Mouse (Mus musculus) hindbrain, embryonic 12.5 days (tissue): Measurements from ENCODE around the gene Aff3. TPM values are rescaled to one million over a fixed set of nuclear protein-coding genes. Genes with fewer than 3 reads are reported as not detected.

Experiments
- ATAC-seq: fragments of 200-750 bp; cut with Nextera tagmentation; 2 replicates; pipeline ENCODE4 v1.8.0; 2017; ENCODE audit warnings: moderate TSS enrichment; ENCODE audit not compliant: low FRiP score
- H3K27ac ChIP-seq: fragments of 300-500 bp; sonication (generic); 2 replicates; pipeline ENCODE4 v1.5.1; 2016; ENCODE audit warnings: mild to moderate bottlenecking
- H3K27me3 ChIP-seq: fragments of 300-500 bp; sonication (generic); 2 replicates; pipeline ENCODE4 v1.6.1; 2016; ENCODE audit warnings: mild to moderate bottlenecking
- H3K36me3 ChIP-seq: fragments of 300-500 bp; sonication (generic); 2 replicates; pipeline ENCODE4 v1.6.1; 2016; ENCODE audit warnings: mild to moderate bottlenecking
- H3K4me1 ChIP-seq: fragments of 300-500 bp; sonication (generic); 2 replicates; pipeline ENCODE4 v1.6.1; 2016
- H3K4me2 ChIP-seq: fragments of 300-500 bp; sonication (generic); replicated peaks from 2 replicates; pipeline ENCODE4 v1.6.1; 2016; ENCODE audit warnings: mild to moderate bottlenecking
- H3K4me3 ChIP-seq: fragments of 300-500 bp; sonication (generic); 2 replicates; pipeline ENCODE4 v1.5.1; 2016; ENCODE audit warnings: mild to moderate bottlenecking
- H3K9ac ChIP-seq: fragments of 300-500 bp; sonication (generic); 2 replicates; pipeline ENCODE4 v1.6.1; 2016; ENCODE audit warnings: mild to moderate bottlenecking, moderate library complexity
- H3K9me3 ChIP-seq: fragments of 300-500 bp; sonication (generic); replicated peaks from 2 replicates; pipeline ENCODE4 v1.6.1; 2016; ENCODE audit warnings: mild to moderate bottlenecking
- WGBS: fragments of 180-500 bp; shearing (Covaris S2); methylation state at CpG from one replicate; pipeline ENCODE4 v1.1.7; 2016; 5-methylcytosine and 5-hydroxymethylcytosine counted together
- polyA plus RNA-seq: library from polyadenylated mRNA; unstranded; fragments of >200 nt; fragmentation: Nextera tagmentation; extraction: Ambion mirVana; gene quantifications from 2 replicates; pipeline ENCODE4 v1.2.1, GENCODE M21; 2016

Gene Aff3
- polyA plus RNA-seq, 1 experiment from 2014 or later = 45.2 TPM

GRCm38 (mm10) chr1:38496886-38497528 is 167.7 kb downstream of the Aff3 start:
- H3K4me1 ChIP-seq = peaks cover 21% of the 10 kb centered on the region
- WGBS = 72% methylated on average over 10 of the region's 10 CpGs
- no peak overlapping the region for H3K9ac ChIP-seq
- no peaks in the 10 kb centered on the region for H3K27me3 ChIP-seq
- no peaks in the 10 kb centered on the region for H3K36me3 ChIP-seq
- peak overlapping the region; percentile 40; the same call in 1 of the 2 replicates for H3K27ac ChIP-seq
- H3K9me3 ChIP-seq = no peaks in the 10 kb centered on the region
- no peak overlapping the region for H3K4me2 ChIP-seq
- no peak overlapping the region for H3K4me3 ChIP-seq
- no peak for ATAC-seq

- Histone ChIP-seq H3K27me3 (no peaks in the 10 kb centered on the region), H3K4me2 (no peak overlapping the region), H3K27ac (no peak overlapping the region), H3K9me3 (no peaks in the 10 kb centered on the region), H3K9ac (no peak overlapping the region), H3K4me1 (peaks cover 18% of the 10 kb centered on the region), H3K36me3 (no peaks in the 10 kb centered on the region), H3K4me3 (no peak overlapping the region)
- ATAC-seq = no peak
- 94% methylated on average over 2 of the region's 2 CpGs for WGBS
These were observed 169.5 kb downstream of the Aff3 start for GRCm38 (mm10) chr1:38495284-38495683.

GRCm38 (mm10) chr1:38489733-38490132 is 175.0 kb downstream of the Aff3 start:
- Histone ChIP-seq H3K27me3 (no peaks in the 10 kb centered on the region), H3K4me1 (peaks cover 15% of the 10 kb centered on the region)
- 88% methylated on average over 6 of the region's 6 CpGs for WGBS

GRCm38 (mm10) chr1:38488667-38489210 is 176.0 kb downstream of the Aff3 start:
- ATAC-seq = no peak
- Histone ChIP-seq H3K36me3 (no peaks in the 10 kb centered on the region), H3K27me3 (no peaks in the 10 kb centered on the region), H3K9ac (no peak overlapping the region), H3K4me3 (no peak overlapping the region), H3K9me3 (no peaks in the 10 kb centered on the region), H3K27ac (peak overlapping the region; percentile 72), H3K4me1 (peaks cover 13% of the 10 kb centered on the region), H3K4me2 (no peak overlapping the region)
- WGBS = 52% methylated on average over 8 of the region's 8 CpGs

More at GRCm38 (mm10) chr1:38489733-38490132, 175.0 kb downstream of the Aff3 start:
- H3K36me3 ChIP-seq = no peaks in the 10 kb centered on the region
- H3K4me2 ChIP-seq = no peak overlapping the region
- no peak overlapping the region for H3K27ac ChIP-seq
- no peak overlapping the region for H3K4me3 ChIP-seq
- no peaks in the 10 kb centered on the region for H3K9me3 ChIP-seq
- ATAC-seq = no peak
- H3K9ac ChIP-seq = no peak overlapping the region

GRCm38 (mm10) chr1:38487884-38488283 is 176.9 kb downstream of the Aff3 start:
- Histone ChIP-seq H3K4me3 (no peak overlapping the region), H3K4me1 (peaks cover 13% of the 10 kb centered on the region), H3K27ac (no peak overlapping the region), H3K4me2 (no peak overlapping the region), H3K27me3 (no peaks in the 10 kb centered on the region), H3K36me3 (no peaks in the 10 kb centered on the region), H3K9ac (no peak overlapping the region), H3K9me3 (no peaks in the 10 kb centered on the region)
- WGBS = 100% methylated on average over 2 of the region's 2 CpGs
- ATAC-seq = no peak

GRCm38 (mm10) chr1:38483191-38483590 is 181.6 kb downstream of the Aff3 start:
- no peak overlapping the region for H3K9ac ChIP-seq
- WGBS = 81% methylated on average over 2 of the region's 2 CpGs
- no peak overlapping the region for H3K4me2 ChIP-seq
- H3K9me3 ChIP-seq = no peaks in the 10 kb centered on the region
- no peaks in the 10 kb centered on the region for H3K27me3 ChIP-seq
- H3K4me3 ChIP-seq = no peak overlapping the region
- H3K36me3 ChIP-seq = no peaks in the 10 kb centered on the region
- ATAC-seq = no peak
- no peak overlapping the region for H3K27ac ChIP-seq
- H3K4me1 ChIP-seq = no peaks in the 10 kb centered on the region

GRCm38 (mm10) chr1:38478246-38478743 is 186.5 kb downstream of the Aff3 start:
- no peaks in the 10 kb centered on the region for H3K4me1 ChIP-seq
- 76% methylated on average over 9 of the region's 9 CpGs for WGBS
- ATAC-seq = no peak

GRCm38 (mm10) chr1:38470817-38471216 is 193.9 kb downstream of the Aff3 start:
- no peaks in the 10 kb centered on the region for H3K27me3 ChIP-seq
- ATAC-seq = no peak
- H3K4me2 ChIP-seq = no peak overlapping the region
- peaks cover 20% of the 10 kb centered on the region for H3K4me1 ChIP-seq
- H3K27ac ChIP-seq = no peak overlapping the region
- no peaks in the 10 kb centered on the region for H3K9me3 ChIP-seq
- 76% methylated on average over 11 of the region's 11 CpGs for WGBS
- no peak overlapping the region for H3K9ac ChIP-seq
- no peaks in the 10 kb centered on the region for H3K36me3 ChIP-seq
- no peak overlapping the region for H3K4me3 ChIP-seq

More at GRCm38 (mm10) chr1:38478246-38478743, 186.5 kb downstream of the Aff3 start:
- no peaks in the 10 kb centered on the region for H3K36me3 ChIP-seq
- H3K27me3 ChIP-seq = no peaks in the 10 kb centered on the region
- H3K4me2 ChIP-seq = no peak overlapping the region
- H3K9ac ChIP-seq = no peak overlapping the region
- no peak overlapping the region for H3K4me3 ChIP-seq
- H3K27ac ChIP-seq = no peak overlapping the region
- no peaks in the 10 kb centered on the region for H3K9me3 ChIP-seq

- 65% methylated on average over 5 of the region's 5 CpGs for WGBS
These were observed 194.6 kb downstream of the Aff3 start for GRCm38 (mm10) chr1:38470166-38470565.

GRCm38 (mm10) chr1:38467305-38468083 is 197.3 kb downstream of the Aff3 start:
- Histone ChIP-seq H3K4me2 (no peak overlapping the region), H3K27me3 (no peaks in the 10 kb centered on the region), H3K9ac (no peak overlapping the region), H3K36me3 (no peaks in the 10 kb centered on the region), H3K9me3 (no peaks in the 10 kb centered on the region), H3K27ac (no peak overlapping the region), H3K4me3 (no peak overlapping the region), H3K4me1 (peaks cover 20% of the 10 kb centered on the region)
- 49% methylated on average over 7 of the region's 7 CpGs for whole genome bisulfite sequencing
- ATAC-seq = peak; percentile 73; the same call in 1 of the 2 replicates

More at GRCm38 (mm10) chr1:38470166-38470565, 194.6 kb downstream of the Aff3 start:
- Histone ChIP-seq H3K9me3 (no peaks in the 10 kb centered on the region), H3K4me3 (no peak overlapping the region), H3K27me3 (no peaks in the 10 kb centered on the region), H3K4me2 (no peak overlapping the region), H3K36me3 (no peaks in the 10 kb centered on the region), H3K27ac (0 out of 2 replicates have a peak overlapping the region, but pooled peaks have one; percentile 18), H3K4me1 (peaks cover 20% of the 10 kb centered on the region), H3K9ac (no peak overlapping the region)
- no peak for ATAC-seq

- Histone ChIP-seq H3K27me3 (no peaks in the 10 kb centered on the region), H3K4me2 (no peak overlapping the region), H3K9me3 (no peaks in the 10 kb centered on the region), H3K27ac (no peak overlapping the region), H3K4me3 (no peak overlapping the region), H3K9ac (no peak overlapping the region), H3K36me3 (no peaks in the 10 kb centered on the region), H3K4me1 (peaks cover 15% of the 10 kb centered on the region)
- WGBS = 61% methylated on average over 7 of the region's 7 CpGs
- ATAC-seq = 0 out of 2 replicates have a peak, but pooled peaks have one; percentile 32
These were observed 208.0 kb downstream of the Aff3 start for GRCm38 (mm10) chr1:38456719-38457269.

- Histone ChIP-seq H3K27me3 (no peaks in the 10 kb centered on the region), H3K4me1 (peaks cover 20% of the 10 kb centered on the region), H3K9ac (no peak overlapping the region), H3K4me3 (no peak overlapping the region), H3K4me2 (no peak overlapping the region), H3K36me3 (no peaks in the 10 kb centered on the region), H3K9me3 (no peaks in the 10 kb centered on the region), H3K27ac (no peak overlapping the region)
- WGBS = 92% methylated on average over 8 of the region's 8 CpGs
- no peak for ATAC-seq
These were observed 209.8 kb downstream of the Aff3 start for GRCm38 (mm10) chr1:38454921-38455320.
